ENCODE assay signal across 8 mouse cellular contexts in the genomic region with DNA sequence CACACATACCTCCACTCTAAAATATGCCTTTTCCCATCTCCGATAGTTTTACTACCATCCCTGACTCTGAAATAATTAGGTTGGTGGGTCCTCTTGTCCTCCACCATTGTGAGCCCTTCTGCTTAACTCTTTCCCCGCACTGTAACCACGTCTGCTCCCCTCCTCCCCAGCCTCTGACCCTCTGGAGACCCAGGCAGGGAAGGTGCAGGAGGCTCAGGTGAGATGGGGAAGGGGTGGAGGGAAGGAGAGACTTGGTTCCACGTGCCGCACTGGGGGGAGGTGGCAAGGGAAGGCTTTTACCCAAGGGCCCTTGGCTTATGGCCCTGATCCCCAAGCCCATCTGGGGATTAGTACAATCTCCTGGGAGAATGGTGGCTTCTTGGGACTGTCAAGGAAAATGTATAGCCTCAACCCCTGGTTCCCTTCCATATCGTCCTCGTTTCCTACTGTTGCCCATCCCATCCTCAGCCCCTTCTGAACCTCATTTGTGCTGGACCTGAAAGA. TPM values are rescaled to one million over a fixed set of nuclear protein-coding genes. Genes with fewer than 3 reads are reported as not detected.
DNase-seq lines count a peak whose midpoint lies in the region; ATAC-seq lines count a peak whose summit lies in the region.

A gene (minus strand): TSS at position 51 of the 504 bp plus-strand sequence.

- WGBS in lung, embryonic 15.5 days, result 52% methylated on average over 7 of the region's 7 CpGs
- 62% methylated on average over 7 of the region's 7 CpGs for WGBS in large intestine, adult 2 months
- 63% methylated on average over 7 of the region's 7 CpGs for WGBS in midbrain, embryonic 11.5 days

- peak within 1 kb of the TSS; percentile 63 for H3K4me2 ChIP-seq in lung, embryonic 15.5 days
- H3K4me2 ChIP-seq in midbrain, embryonic 11.5 days, result peak within 1 kb of the TSS; percentile 65

- H3K27ac ChIP-seq in lung, embryonic 15.5 days, result no peak within 1 kb of the TSS
- H3K27ac ChIP-seq in brown adipose tissue, adult 24 weeks (replicated peaks; ENCODE audit: low read depth, low read length), result no peak within 1 kb of the TSS
- H3K27ac ChIP-seq in midbrain, embryonic 11.5 days (ENCODE audit: low read depth, low read length), result no peak within 1 kb of the TSS

- ATAC-seq in lung, embryonic 15.5 days (ENCODE audit: borderline replicate concordance, extremely low read depth, low FRiP score, low TSS enrichment), result no peak
- ATAC-seq in midbrain, embryonic 11.5 days (ENCODE audit: low FRiP score), result no peak

- H3K9me3 ChIP-seq in lung, embryonic 15.5 days, result no peaks in the 10 kb centered on the region
- H3K9me3 ChIP-seq in midbrain, embryonic 11.5 days (ENCODE audit: control insufficient read depth, low read length), result no peaks in the 10 kb centered on the region

- DNase-seq in lung, postnatal 14 days, result no peak
- DNase-seq in heart, adult 18-20 months, result no peak
- no peak for DNase-seq in large intestine, adult 2 months (ENCODE audit: low read depth, low spot score)
- DNase-seq in midbrain, embryonic 11.5 days (ENCODE audit: low spot score, missing footprints), result no peak
- DNase-seq in T-cell, adult 2 months (ENCODE audit: low spot score), result no peak
- DNase-seq in frontal cortex, postnatal 36 days (ENCODE audit: low spot score in 2 of 2), result no peak

- peak within 1 kb of the TSS; percentile 70 for H3K4me3 ChIP-seq in lung, embryonic 15.5 days
- peak within 1 kb of the TSS; percentile 93 for H3K4me3 ChIP-seq in brown adipose tissue, adult 24 weeks (ENCODE audit: insufficient read depth, low read depth, low read length)
- H3K4me3 ChIP-seq in midbrain, embryonic 11.5 days (ENCODE audit: low read depth, low read length), result peak within 1 kb of the TSS; percentile 78

- peaks cover 16% of the 10 kb centered on the region for H3K4me1 ChIP-seq in lung, embryonic 15.5 days
- H3K4me1 ChIP-seq in brown adipose tissue, adult 24 weeks (ENCODE audit: control insufficient read depth, insufficient read depth, insufficient read length, low read length), result peaks cover 6% of the 10 kb centered on the region
- H3K4me1 ChIP-seq in midbrain, embryonic 11.5 days (ENCODE audit: control insufficient read depth, insufficient read depth, low read length), result peaks cover 15% of the 10 kb centered on the region

- H3K9ac ChIP-seq in lung, embryonic 15.5 days, result peak within 1 kb of the TSS; percentile 49
- H3K9ac ChIP-seq in midbrain, embryonic 11.5 days (ENCODE audit: low read length), result peak within 1 kb of the TSS; percentile 66

- no peaks in the 10 kb centered on the region for H3K36me3 ChIP-seq in lung, embryonic 15.5 days
- no peaks in the 10 kb centered on the region for H3K36me3 ChIP-seq in midbrain, embryonic 11.5 days (ENCODE audit: control insufficient read depth, insufficient read depth, low read length)

- no peaks in the 10 kb centered on the region for H3K27me3 ChIP-seq in lung, embryonic 15.5 days
- no peaks in the 10 kb centered on the region for H3K27me3 ChIP-seq in midbrain, embryonic 11.5 days (ENCODE audit: control insufficient read depth, insufficient read depth, low read length)

RNA-seq across cellular contexts. Expression of the gene that starts here (rescaled TPM):
- 36.9 and 38.7 TPM in 2 replicates for polyA plus RNA-seq in lung, embryonic 15.5 days (2015; fragmentation: Nextera tagmentation; extraction: Ambion mirVana)
- 15.5 and 16.9 TPM in 2 replicates for polyA plus RNA-seq in brown adipose tissue, adult 24 weeks (2012; ENCODE audit: insufficient read depth, insufficient read length, missing spikeins)
- 10 to 100 TPM; 25.8 to 26.8 TPM for total RNA-seq in heart, adult 18-20 months (2021)
- polyA plus RNA-seq in large intestine, adult 2 months (2012; rRNA removed), result 56.7 and 72.9 TPM in 2 replicates
- polyA plus RNA-seq in midbrain, embryonic 11.5 days (2014; fragmentation: Nextera tagmentation; extraction: Ambion mirVana), result 39.0 and 43.9 TPM in 2 replicates
